Mouse (Mus musculus) bone marrow macrophage, adult 2 months (primary cell): ENCODE measurements at regions not wholly inside any gene's neighbourhood (a gene's known extent, or its start where the extent isn't known, plus 50 kb on each side); places are given as distances from the start of the nearest gene placed in this dataset.

Experiments used
- CTCF ChIP-seq: IDR thresholded peaks from 2 replicates; pipeline ENCODE4 v1.5.1; 2012; ENCODE audit warnings: low read depth, mild to moderate bottlenecking, low read length, moderate library complexity
- POLR2A ChIP-seq: IDR thresholded peaks from 2 replicates; pipeline ENCODE4 v1.6.1; 2012; ENCODE audit warnings: mild to moderate bottlenecking, low read depth, low read length, borderline replicate concordance

DNA sequence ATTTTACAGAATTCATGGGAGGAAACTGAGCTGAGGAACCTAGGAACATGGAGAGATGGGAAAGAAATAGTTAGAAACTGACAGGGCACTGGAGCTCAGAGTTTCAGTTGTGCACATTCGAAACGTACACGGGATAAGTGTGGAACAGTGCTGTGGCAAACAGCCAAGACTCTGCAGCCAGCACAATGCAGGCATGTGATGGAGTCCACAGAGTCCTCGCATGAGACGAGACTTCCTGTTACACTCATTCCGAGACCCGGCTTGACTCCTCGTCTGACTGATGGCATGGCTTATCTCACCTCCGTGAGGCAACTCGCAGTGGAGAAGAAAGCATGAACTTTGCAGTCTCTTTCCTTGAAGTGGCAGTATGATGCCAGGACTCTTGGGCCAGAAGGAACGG lies 617.0 kb upstream of the 3110018I06Rik start:
- TF ChIP-seq CTCF (no peak), POLR2A (no peak)
